Mouse (Mus musculus) stomach, postnatal 0 days (tissue): ENCODE data around the gene Padi6. TPM values are rescaled to one million over a fixed set of nuclear protein-coding genes. Genes with fewer than 3 reads are reported as not detected.

Source experiments
- ATAC-seq: fragments of 200-750 bp; cut with Nextera tagmentation; 2 replicates; pipeline ENCODE4 v1.8.0; 2017; ENCODE audit not compliant: low FRiP score, low TSS enrichment
- DNase-seq: peaks from one replicate; pipeline ENCODE4 v3.0.0-alpha.2; 2016; ENCODE audit warnings: low spot score
- H3K27ac ChIP-seq: fragments of 300-500 bp; sonication (generic); replicated peaks from 2 replicates; pipeline ENCODE4 v1.5.1; 2014; ENCODE audit warnings: mild to moderate bottlenecking, control low read depth
- H3K27me3 ChIP-seq: fragments of 300-500 bp; sonication (generic); 2 replicates; pipeline ENCODE4 v1.6.1; 2014; ENCODE audit warnings: low read length; ENCODE audit not compliant: control insufficient read depth, insufficient read depth
- H3K36me3 ChIP-seq: fragments of 300-500 bp; sonication (generic); 2 replicates; pipeline ENCODE4 v1.6.1; 2014; ENCODE audit warnings: low read length, mixed read lengths; ENCODE audit not compliant: control insufficient read depth, insufficient read depth
- H3K4me1 ChIP-seq: fragments of 300-500 bp; sonication (generic); replicated peaks from 2 replicates; pipeline ENCODE4 v1.6.1; 2014; ENCODE audit warnings: antibody characterized with exemption; ENCODE audit not compliant: control insufficient read depth, insufficient read depth
- H3K4me2 ChIP-seq: fragments of 300-500 bp; sonication (generic); replicated peaks from 2 replicates; pipeline ENCODE4 v1.6.1; 2014; ENCODE audit warnings: low read depth, mild to moderate bottlenecking, control low read depth, moderate library complexity
- H3K4me3 ChIP-seq: fragments of 300-500 bp; sonication (generic); 2 replicates; pipeline ENCODE4 v1.5.1; 2014; ENCODE audit warnings: low read depth, low read length, control low read depth
- H3K9ac ChIP-seq: fragments of 300-500 bp; sonication (generic); 2 replicates; pipeline ENCODE4 v1.6.1; 2014; ENCODE audit warnings: mild to moderate bottlenecking, low read length, control low read depth, mixed read lengths
- H3K9me3 ChIP-seq: fragments of 300-500 bp; sonication (generic); 2 replicates; pipeline ENCODE4 v1.6.1; 2016; ENCODE audit warnings: low read length; ENCODE audit not compliant: control insufficient read depth
- CTCF ChIP-seq: IDR thresholded peaks from 2 replicates; pipeline ENCODE4 v1.5.1; 2016; ENCODE audit warnings: antibody characterized with exemption, low read depth, mild to moderate bottlenecking, moderate library complexity
- EP300 ChIP-seq: optimal IDR thresholded peaks from 2 replicates; pipeline ENCODE3; 2016; ENCODE audit warnings: antibody characterized with exemption
- WGBS: fragments of 180-500 bp; shearing (Covaris S2); extraction: QIAGEN DNeasy Blood & Tissue Kit; methylation state at CpG from one replicate; pipeline ENCODE4 v1.1.7; 2014; 5-methylcytosine and 5-hydroxymethylcytosine counted together
- polyA plus RNA-seq: library from polyadenylated mRNA; unstranded; fragments of >200 nt; fragmentation: Nextera tagmentation; extraction: Ambion mirVana; gene quantifications from 2 replicates; pipeline ENCODE4 v1.2.1, GENCODE M21; 2015

Padi6 gene
- polyA plus RNA-seq, 1 experiment from 2014 or later = not detected

DNA sequence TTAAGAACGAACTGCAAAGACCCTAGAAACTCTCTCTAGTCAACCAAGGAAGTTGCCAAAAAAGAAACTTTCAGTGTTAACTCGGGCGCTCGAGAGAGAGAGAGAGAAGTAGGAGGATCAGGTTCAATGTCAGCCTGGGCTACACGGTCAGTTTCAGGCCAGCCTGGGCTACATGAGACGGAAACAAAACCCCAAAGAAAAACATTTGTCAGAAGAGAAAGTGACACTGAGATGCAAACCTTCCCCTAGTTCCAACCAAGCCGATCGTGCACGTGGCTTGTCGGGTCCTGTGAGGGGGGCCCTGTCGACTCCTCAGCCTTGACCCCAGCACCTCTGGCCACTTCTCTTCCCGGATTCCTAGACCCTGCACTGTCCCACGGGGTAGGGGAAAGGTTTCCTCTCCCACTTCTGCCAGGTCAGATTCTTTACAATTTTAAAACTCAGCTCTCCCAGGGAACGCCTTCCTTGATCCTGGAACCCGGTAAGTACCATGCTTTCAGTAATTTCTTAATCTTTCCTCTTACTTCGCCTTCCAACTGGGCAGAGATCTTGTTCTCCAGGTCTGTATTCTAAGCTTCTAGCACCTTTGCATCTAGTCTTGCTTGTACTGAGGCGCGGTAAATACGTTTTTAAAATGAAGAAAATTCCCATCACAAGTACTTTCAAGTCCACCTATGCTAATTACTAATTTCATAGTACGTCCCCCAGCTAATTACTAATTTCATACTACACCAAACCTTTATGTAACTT is 42.0 kb downstream of the Padi6 start, which contains the start of gene Rcc2:
Gene Rcc2, plus strand, starts transcription at position 273 of the 750 bp plus-strand sequence.
- H3K4me2 ChIP-seq = peak within 1 kb of the TSS; percentile 91
- no peaks in the 10 kb centered on the region for H3K9me3 ChIP-seq
- H3K4me1 ChIP-seq = no peaks in the 10 kb centered on the region
- DNase-seq = no peak
- peak within 1 kb of the TSS; percentile 95 for H3K27ac ChIP-seq
- no peak for ATAC-seq
- TF ChIP-seq CTCF = no peak
- no peak for TF ChIP-seq EP300
- H3K36me3 ChIP-seq = no peaks in the 10 kb centered on the region
- peak within 1 kb of the TSS; percentile 88 for H3K9ac ChIP-seq
- WGBS = 9% methylated on average over 20 of the region's 20 CpGs
- H3K4me3 ChIP-seq = peak within 1 kb of the TSS; percentile 75
- no peaks in the 10 kb centered on the region for H3K27me3 ChIP-seq

- no peaks in the 10 kb centered on the region for H3K9me3 ChIP-seq
- H3K27me3 ChIP-seq = no peaks in the 10 kb centered on the region
- 7% methylated on average over 29 of the region's 29 CpGs for WGBS
- TF ChIP-seq EP300 (peak; percentile 90), CTCF (no peak)
- no peaks in the 10 kb centered on the region for H3K4me1 ChIP-seq
- DNase-seq (peak; percentile 59), ATAC-seq (peak; percentile 52; the same call in 1 of the 2 replicates)
- H3K27ac ChIP-seq = peak overlapping the region; percentile 95
- peak overlapping the region; percentile 91 for H3K4me2 ChIP-seq
- no peaks in the 10 kb centered on the region for H3K36me3 ChIP-seq
- peak overlapping the region; percentile 88 for H3K9ac ChIP-seq
- H3K4me3 ChIP-seq = peak overlapping the region; percentile 75
Measured at GRCm38 (mm10) chr4:140699441-140700127, 42.9 kb downstream of the Padi6 start.

- WGBS = 66% methylated on average over 14 of the region's 14 CpGs
- H3K36me3 ChIP-seq = no peaks in the 10 kb centered on the region
- no peak overlapping the region for H3K4me3 ChIP-seq
- H3K27ac ChIP-seq = no peak overlapping the region
- H3K4me2 ChIP-seq = no peak overlapping the region
- H3K4me1 ChIP-seq = no peaks in the 10 kb centered on the region
- TF ChIP-seq EP300 = no peak
- ATAC-seq (no peak), DNase-seq (no peak)
- H3K27me3 ChIP-seq = no peaks in the 10 kb centered on the region
- H3K9ac ChIP-seq = no peak overlapping the region
- H3K9me3 ChIP-seq = no peaks in the 10 kb centered on the region
Measured at GRCm38 (mm10) chr4:140695675-140696585, 46.5 kb downstream of the Padi6 start.

- Histone ChIP-seq H3K4me1 (no peaks in the 10 kb centered on the region), H3K27me3 (no peaks in the 10 kb centered on the region), H3K9me3 (no peaks in the 10 kb centered on the region), H3K4me2 (no peak overlapping the region), H3K36me3 (no peaks in the 10 kb centered on the region), H3K9ac (no peak overlapping the region), H3K4me3 (no peak overlapping the region), H3K27ac (no peak overlapping the region)
- no peak for TF ChIP-seq CTCF
- TF ChIP-seq EP300 = no peak
- no peak for DNase-seq
- WGBS = 77% methylated on average over 7 of the region's 7 CpGs
- ATAC-seq = no peak
Measured at GRCm38 (mm10) chr4:140695146-140695545, 47.3 kb downstream of the Padi6 start.

GRCm38 (mm10) chr4:140694551-140695060 is 47.8 kb downstream of the Padi6 start:
- WGBS = 44% methylated on average over 1 of the region's 1 CpGs
- Histone ChIP-seq H3K4me2 (no peak overlapping the region), H3K4me3 (no peak overlapping the region), H3K27ac (no peak overlapping the region), H3K27me3 (no peaks in the 10 kb centered on the region), H3K9me3 (no peaks in the 10 kb centered on the region), H3K4me1 (no peaks in the 10 kb centered on the region), H3K9ac (no peak overlapping the region), H3K36me3 (no peaks in the 10 kb centered on the region)
- no peak for TF ChIP-seq CTCF
- TF ChIP-seq EP300 = no peak
- no peak for ATAC-seq
- DNase-seq = no peak
